Mouse (Mus musculus) embryonic facial prominence, embryonic 11.5 days (tissue): ENCODE results near the gene Cpxm1. TPM values are rescaled to one million over a fixed set of nuclear protein-coding genes. Genes with fewer than 3 reads are reported as not detected.

ENCODE experiments used
- ATAC-seq: fragments of 200-750 bp; cut with Nextera tagmentation; replicated peaks from 2 replicates; pipeline ENCODE4 v1.8.0; 2017; ENCODE audit warnings: low read depth; ENCODE audit not compliant: insufficient number of reproducible peaks, low FRiP score, low TSS enrichment
- DNase-seq: peaks from one replicate; pipeline ENCODE4 v3.0.0-alpha.2; 2015; ENCODE audit warnings: low spot score
- H3K27ac ChIP-seq: fragments of 300-500 bp; sonication (generic); replicated peaks from 2 replicates; pipeline ENCODE4 v1.5.1; 2014; ENCODE audit warnings: mild to moderate bottlenecking, low read depth, low read length, control low read depth
- H3K27me3 ChIP-seq: fragments of 300-500 bp; sonication (generic); 2 replicates; pipeline ENCODE4 v1.6.1; 2014; ENCODE audit warnings: mild to moderate bottlenecking, low read length, moderate library complexity, mixed read lengths; ENCODE audit not compliant: control insufficient read depth, insufficient read depth
- H3K36me3 ChIP-seq: fragments of 300-500 bp; sonication (generic); replicated peaks from 2 replicates; pipeline ENCODE4 v1.6.1; 2014; ENCODE audit warnings: low read depth, mild to moderate bottlenecking, low read length, moderate library complexity, mixed read lengths; ENCODE audit not compliant: control insufficient read depth, insufficient read depth
- H3K4me1 ChIP-seq: fragments of 300-500 bp; sonication (generic); 2 replicates; pipeline ENCODE4 v1.6.1; 2014; ENCODE audit warnings: low read length, mixed read lengths; ENCODE audit not compliant: control insufficient read depth, insufficient read depth
- H3K4me2 ChIP-seq: fragments of 300-500 bp; sonication (generic); 2 replicates; pipeline ENCODE4 v1.6.1; 2014; ENCODE audit warnings: low read depth, mild to moderate bottlenecking, control low read depth, low read length, moderate library complexity
- H3K4me3 ChIP-seq: fragments of 300-500 bp; sonication (generic); 2 replicates; pipeline ENCODE4 v1.5.1; 2014; ENCODE audit warnings: low read depth, low read length, control low read depth
- H3K9ac ChIP-seq: fragments of 300-500 bp; sonication (generic); replicated peaks from 2 replicates; pipeline ENCODE4 v1.6.1; 2014; ENCODE audit warnings: mild to moderate bottlenecking, control low read depth, low read length
- H3K9me3 ChIP-seq: fragments of 300-500 bp; sonication (generic); replicated peaks from 2 replicates; pipeline ENCODE4 v1.6.1; 2016; ENCODE audit warnings: mild to moderate bottlenecking, low read length, inconsistent platforms, mixed read lengths; ENCODE audit not compliant: control insufficient read depth
- WGBS: fragments of 180-500 bp; shearing (Covaris S2); extraction: QIAGEN DNeasy Blood & Tissue Kit; methylation state at CpG from one replicate; pipeline ENCODE4 v1.1.7; 2014; 5-methylcytosine and 5-hydroxymethylcytosine counted together
- polyA plus RNA-seq: library from polyadenylated mRNA; unstranded; fragments of >200 nt; fragmentation: Nextera tagmentation; extraction: Ambion mirVana; gene quantifications from 2 replicates; pipeline ENCODE4 v1.2.1, GENCODE M21; 2014

The Cpxm1 gene
- polyA plus RNA-seq, 1 experiment from 2014 or later = 53.0 TPM

DNA sequence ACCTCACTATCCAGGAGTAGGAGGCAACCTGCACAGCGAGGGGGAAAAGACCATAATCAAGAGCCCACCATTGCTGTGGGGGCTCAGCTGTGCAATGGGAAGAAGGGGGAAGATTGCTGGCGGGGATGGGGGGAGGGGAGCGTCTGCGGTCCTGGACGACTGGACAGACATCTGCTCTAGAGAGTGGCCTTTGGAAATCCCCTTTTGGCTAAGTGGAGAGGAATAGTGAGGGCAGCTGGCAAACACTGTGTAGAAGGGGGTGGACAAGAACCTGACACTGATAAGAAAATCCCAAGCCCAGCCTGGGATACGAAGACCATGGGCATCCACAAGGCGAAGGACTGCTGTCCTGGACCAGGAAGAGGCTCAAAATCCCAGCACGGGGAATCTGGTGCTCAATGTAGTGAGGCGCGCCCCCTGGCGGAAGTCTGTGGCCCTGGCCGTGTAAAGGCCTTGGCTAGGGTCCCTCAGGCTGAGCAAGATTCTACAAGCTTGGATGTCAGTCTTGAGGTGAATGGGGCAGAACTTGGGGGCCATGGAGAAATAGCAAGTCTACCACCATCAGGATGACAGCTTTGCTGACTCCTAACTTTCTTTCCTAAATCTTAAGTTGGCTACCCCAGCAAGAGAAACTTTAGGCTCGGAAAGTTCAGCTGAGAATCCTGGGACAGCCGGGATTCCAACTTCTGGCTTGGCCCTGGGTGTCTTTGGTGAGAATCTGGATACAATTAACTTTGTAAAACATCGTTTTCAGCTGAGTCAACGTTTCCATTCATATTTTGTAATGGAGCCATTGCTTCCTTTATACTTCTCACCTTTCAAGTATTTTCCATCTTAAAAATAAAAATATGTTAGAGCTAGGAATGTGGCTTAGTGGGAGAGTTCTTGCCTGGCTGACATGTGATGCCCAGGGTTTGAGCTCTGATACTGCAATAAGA, 14.5 kb upstream of the Cpxm1 start:
- H3K9ac ChIP-seq = no peak overlapping the region
- H3K4me2 ChIP-seq = no peak overlapping the region
- no peaks in the 10 kb centered on the region for H3K27me3 ChIP-seq
- no peak overlapping the region for H3K27ac ChIP-seq
- 33% methylated on average over 16 of the region's 16 CpGs for WGBS
- DNase-seq (peak; percentile 90), ATAC-seq (peak; percentile 70)
- no peaks in the 10 kb centered on the region for H3K9me3 ChIP-seq
- H3K4me3 ChIP-seq = no peak overlapping the region
- H3K36me3 ChIP-seq = no peaks in the 10 kb centered on the region
- H3K4me1 ChIP-seq = no peaks in the 10 kb centered on the region; the same call in 1 of the 2 replicates

DNA sequence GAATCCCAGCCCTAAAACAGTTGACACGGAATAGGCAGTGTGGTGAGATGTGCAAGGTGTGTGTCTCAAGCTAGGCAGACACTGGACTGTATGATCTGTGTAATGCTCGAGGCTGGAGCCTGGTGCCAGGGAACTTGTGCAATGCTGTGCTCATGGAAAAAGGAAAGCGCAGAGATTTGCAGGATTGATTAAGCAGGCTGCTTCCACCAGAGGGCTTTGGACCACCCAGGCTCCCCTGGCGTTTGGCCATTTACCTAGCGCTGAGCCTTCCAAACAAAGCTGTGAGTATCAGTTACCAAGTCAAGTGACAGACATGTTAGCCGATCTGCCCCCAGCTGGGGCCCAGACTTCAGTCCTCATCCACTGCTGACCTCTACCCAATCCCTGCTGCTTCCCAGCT, 10.8 kb upstream of the Cpxm1 start:
- H3K27me3 ChIP-seq = no peaks in the 10 kb centered on the region
- ATAC-seq = peak; percentile 66; the same call in 1 of the 2 replicates
- WGBS = 11% methylated on average over 6 of the region's 6 CpGs
- no peaks in the 10 kb centered on the region; the same call in 1 of the 2 replicates for H3K4me1 ChIP-seq
- no peak overlapping the region for H3K27ac ChIP-seq
- H3K36me3 ChIP-seq = no peaks in the 10 kb centered on the region
- H3K9ac ChIP-seq = no peak overlapping the region
- DNase-seq = peak; percentile 84
- no peaks in the 10 kb centered on the region for H3K9me3 ChIP-seq
- no peak overlapping the region for H3K4me3 ChIP-seq
- no peak overlapping the region for H3K4me2 ChIP-seq

DNA sequence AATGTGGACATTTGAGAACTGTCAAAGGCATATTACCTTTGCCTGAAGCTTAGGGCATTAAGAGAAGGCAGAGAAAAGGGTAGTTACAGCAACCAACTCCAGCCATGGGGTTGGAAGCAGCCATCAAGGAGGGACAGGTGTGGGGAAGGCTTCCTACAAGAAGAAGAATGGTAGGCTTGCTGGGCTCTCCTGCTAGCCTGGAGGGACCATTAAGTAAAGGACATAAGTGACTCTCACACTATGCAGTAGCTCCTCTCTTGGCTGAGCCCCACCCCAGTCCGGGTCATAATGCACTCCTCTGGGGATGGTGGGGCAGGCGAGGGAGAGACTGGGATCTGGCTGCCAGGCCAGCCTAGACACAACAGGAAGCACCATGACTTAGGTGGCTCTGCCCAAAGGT, 8.8 kb upstream of the Cpxm1 start, which contains the start of gene Tmem239:
Gene Tmem239 (plus strand): TSS at position 301 of the 400 bp plus-strand sequence.
- no peaks in the 10 kb centered on the region for H3K9me3 ChIP-seq
- H3K27ac ChIP-seq = no peak within 1 kb of the TSS
- H3K27me3 ChIP-seq = no peaks in the 10 kb centered on the region
- no peaks in the 10 kb centered on the region for H3K36me3 ChIP-seq
- no peak within 1 kb of the TSS for H3K9ac ChIP-seq
- H3K4me3 ChIP-seq = no peak within 1 kb of the TSS
- ATAC-seq (0 out of 2 replicates have a peak, but pooled peaks have one; percentile 26), DNase-seq (no peak)
- no peak within 1 kb of the TSS for H3K4me2 ChIP-seq
- 72% methylated on average over 2 of the region's 2 CpGs for WGBS
- H3K4me1 ChIP-seq = no peaks in the 10 kb centered on the region

DNA sequence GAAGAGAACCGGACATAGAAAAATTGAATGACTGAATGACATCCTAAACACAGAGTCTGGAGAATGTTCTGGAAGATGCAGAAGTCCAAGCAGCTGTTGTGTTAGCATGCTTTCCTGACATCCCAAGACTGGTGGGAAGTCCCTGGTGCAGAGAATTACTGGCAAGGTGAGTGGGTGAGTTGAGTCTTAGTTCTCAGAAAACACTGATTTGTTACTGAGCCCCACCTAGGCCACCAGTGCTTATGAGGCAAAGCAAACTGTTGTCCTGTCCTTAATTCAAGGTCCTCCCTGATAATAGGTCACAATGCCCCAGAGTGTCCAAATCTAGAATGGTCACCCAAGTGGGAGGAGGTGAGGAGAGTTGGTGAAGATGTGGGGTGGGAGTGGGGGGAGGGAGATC, 7.6 kb upstream of the Cpxm1 start, which contains the start of the genes Gm28372 and 1700020A23Rik:
Gene Gm28372 (plus strand): TSS at position 301 of the 400 bp plus-strand sequence.
Gene 1700020A23Rik (plus strand): TSS at position 321 of the 400 bp plus-strand sequence.
- Histone ChIP-seq H3K9me3 (no peaks in the 10 kb centered on the region), H3K9ac (no peak within 1 kb of the TSS), H3K4me2 (no peak within 1 kb of the TSS), H3K36me3 (no peaks in the 10 kb centered on the region), H3K27ac (no peak within 1 kb of the TSS), H3K4me1 (no peaks in the 10 kb centered on the region), H3K4me3 (no peak within 1 kb of the TSS), H3K27me3 (no peaks in the 10 kb centered on the region)
- DNase-seq (no peak), ATAC-seq (no peak)
- 89% methylated on average over 1 of the region's 1 CpGs for WGBS

DNA sequence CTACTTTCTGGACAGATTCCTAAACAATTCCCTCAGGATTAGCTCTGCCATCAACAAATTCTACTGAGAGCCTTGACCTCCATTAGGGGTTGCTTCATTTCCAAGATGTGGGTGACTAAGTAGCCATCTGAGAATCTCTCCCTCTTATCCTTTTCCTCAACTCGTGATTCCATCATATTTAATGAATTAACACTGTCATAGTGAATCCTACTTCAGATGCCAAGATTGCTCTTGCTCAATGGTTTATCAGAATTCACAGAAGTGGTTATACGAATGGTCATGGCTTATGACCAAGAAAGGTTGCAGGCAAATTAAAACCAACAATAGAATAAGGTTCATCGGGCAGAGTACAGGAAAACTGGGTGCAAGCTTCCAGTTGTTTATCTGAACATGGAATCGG, 4.5 kb upstream of the Cpxm1 start:
- no peak overlapping the region for H3K4me2 ChIP-seq
- 84% methylated on average over 4 of the region's 4 CpGs for WGBS

DNA sequence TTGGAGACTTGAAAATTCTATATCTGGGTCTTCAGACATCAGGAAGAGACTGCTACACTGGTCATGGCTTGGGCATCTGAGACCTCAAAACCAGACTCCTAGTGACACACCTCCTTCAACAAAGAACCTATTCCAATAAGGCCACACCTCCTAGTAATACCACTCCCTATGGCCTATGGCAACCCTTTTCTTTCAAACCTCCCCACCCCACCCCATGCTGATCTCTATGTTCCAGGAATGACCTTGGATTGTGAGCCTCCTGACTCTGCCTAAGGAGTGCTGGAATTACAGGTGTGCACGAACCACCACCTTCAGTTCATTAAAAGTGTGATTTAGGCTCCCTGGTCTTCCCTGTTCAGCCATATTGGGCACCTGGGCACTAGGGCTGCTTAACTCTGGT, 2.7 kb upstream of the Cpxm1 start:
- H3K27me3 ChIP-seq = no peaks in the 10 kb centered on the region
- no peak for DNase-seq
- no peak for ATAC-seq

More for the DNA sequence above, 4.5 kb upstream of the Cpxm1 start:
- no peaks in the 10 kb centered on the region for H3K9me3 ChIP-seq
- DNase-seq (no peak), ATAC-seq (no peak)
- H3K27me3 ChIP-seq = no peaks in the 10 kb centered on the region
- H3K4me3 ChIP-seq = no peak overlapping the region
- H3K27ac ChIP-seq = no peak overlapping the region
- H3K36me3 ChIP-seq = no peaks in the 10 kb centered on the region
- H3K4me1 ChIP-seq = peaks cover 3% of the 10 kb centered on the region; the same call in 1 of the 2 replicates
- no peak overlapping the region for H3K9ac ChIP-seq

DNA sequence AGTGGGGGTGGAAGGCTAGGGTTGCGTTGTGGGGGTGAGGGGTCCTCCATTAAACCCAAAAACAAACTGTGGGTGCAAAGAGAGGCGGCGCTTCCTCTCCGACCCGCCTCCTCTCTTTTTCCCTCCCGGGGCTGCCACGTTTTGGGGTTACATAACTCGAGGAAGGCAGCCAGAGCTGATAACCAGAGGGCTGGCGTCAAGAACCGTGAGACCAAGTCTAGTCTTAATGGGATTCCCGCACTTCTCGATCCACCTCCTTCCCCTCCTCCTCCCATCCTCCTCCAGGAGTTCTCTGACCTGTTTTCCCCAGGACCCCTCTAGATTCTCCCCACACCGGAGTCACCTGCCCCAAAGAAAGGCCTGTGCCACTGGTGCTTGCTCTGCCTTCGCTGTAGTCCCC, 717 bp upstream of the Cpxm1 start:
- peak overlapping the region; percentile 82 for H3K9ac ChIP-seq
- WGBS = 11% methylated on average over 13 of the region's 14 CpGs

More for the DNA sequence above, 2.7 kb upstream of the Cpxm1 start:
- Histone ChIP-seq H3K4me1 (peaks cover 5% of the 10 kb centered on the region), H3K9me3 (no peaks in the 10 kb centered on the region), H3K4me2 (no peak overlapping the region), H3K4me3 (no peak overlapping the region), H3K36me3 (no peaks in the 10 kb centered on the region), H3K9ac (no peak overlapping the region), H3K27ac (no peak overlapping the region)
- WGBS = 87% methylated on average over 1 of the region's 1 CpGs

DNA sequence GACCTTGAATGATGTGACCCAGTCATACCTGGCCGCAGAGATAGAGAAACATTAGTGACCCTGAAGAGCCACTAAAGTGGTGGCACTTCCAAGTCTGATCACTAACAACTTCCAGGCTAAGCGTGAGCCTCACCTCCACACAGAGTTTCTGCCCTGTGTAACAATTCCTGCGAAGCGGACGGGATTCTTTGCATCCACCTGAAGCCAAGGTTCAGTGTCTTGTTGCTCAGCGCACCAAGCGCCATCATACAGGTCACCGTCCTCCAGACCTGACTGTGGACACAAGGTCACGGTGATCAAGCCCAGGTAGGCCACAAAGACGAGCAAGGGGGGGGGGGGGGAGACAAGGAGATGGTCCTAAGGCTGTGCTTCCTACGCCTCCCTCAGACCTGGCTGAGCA, 1.7 kb downstream of the Cpxm1 start:
- H3K4me3 ChIP-seq = no peak overlapping the region
- no peak overlapping the region for H3K27ac ChIP-seq
- no peak for DNase-seq
- H3K9ac ChIP-seq = no peak overlapping the region
- no peaks in the 10 kb centered on the region for H3K27me3 ChIP-seq
- H3K9me3 ChIP-seq = no peaks in the 10 kb centered on the region
- 95% methylated on average over 11 of the region's 11 CpGs for WGBS
- H3K4me2 ChIP-seq = no peak overlapping the region
- no peaks in the 10 kb centered on the region for H3K36me3 ChIP-seq
- ATAC-seq = no peak
- peaks cover 5% of the 10 kb centered on the region for H3K4me1 ChIP-seq

More for the DNA sequence above, 717 bp upstream of the Cpxm1 start:
- Histone ChIP-seq H3K4me1 (peaks cover 5% of the 10 kb centered on the region), H3K27me3 (no peaks in the 10 kb centered on the region), H3K36me3 (no peaks in the 10 kb centered on the region), H3K9me3 (no peaks in the 10 kb centered on the region), H3K4me3 (peak overlapping the region; percentile 61), H3K4me2 (peak overlapping the region; percentile 83), H3K27ac (no peak overlapping the region)
- DNase-seq = peak; percentile 12
- ATAC-seq = no peak
